Mouse (Mus musculus): ENCODE results near the gene Rhoh. TPM values are rescaled to one million over a fixed set of nuclear protein-coding genes. Genes with fewer than 3 reads are reported as not detected.

The Rhoh gene
- total RNA-seq, 1 experiment = 0.27 TPM

- no peak overlapping the region for H3K9ac ChIP-seq (ENCODE audit: insufficient read depth, low read depth, low read length, poor library complexity, severe bottlenecking)
- no peak for TF ChIP-seq ZNF384 (IDR thresholded peaks at IDR 0.05; ENCODE audit: low read depth, low read length)
- TF ChIP-seq CHD2 (IDR thresholded peaks at IDR 0.05; ENCODE audit: low read depth, low read length) = no peak
- TF ChIP-seq MAFK (IDR thresholded peaks at IDR 0.05; ENCODE audit: insufficient read depth, low read depth, low read length) = no peak
- no peak for TF ChIP-seq ZC3H11A (IDR thresholded peaks at IDR 0.05; ENCODE audit: borderline replicate concordance, low read depth, low read length)
- TF ChIP-seq HCFC1 (IDR thresholded peaks at IDR 0.05; ENCODE audit: borderline replicate concordance, insufficient read depth, low read length) = no peak
- H3K27ac ChIP-seq (ENCODE audit: insufficient read depth, low read depth, low read length, poor library complexity, severe bottlenecking) = no peak overlapping the region
- no peak for DNase-seq (ENCODE audit: low read depth, low spot score)
- in situ Hi-C loops (cut with MboI; ENCODE audit: low sequenced_read_pairs in 2 of 2, unreplicated experiment in 2 of 2) = loop anchor here in 1 of 2 experiments (25.0 kb wide), 1 partner anchor 109 kb away; the partner anchor contains the start of gene Chrna9
- no peaks in the 10 kb centered on the region for H3K4me1 ChIP-seq (ENCODE audit: control insufficient read depth in 2 of 2, insufficient read depth in 2 of 2, low read length in 2 of 2, poor library complexity in 1 of 2)
- H3K4me3 ChIP-seq (ENCODE audit: insufficient read depth in 1 of 2, low read depth in 1 of 2, low read length in 2 of 2, poor library complexity in 1 of 2, severe bottlenecking in 1 of 2) = no peak overlapping the region
- H3K9me3 ChIP-seq (ENCODE audit: control insufficient read depth, insufficient read depth, low read depth, low read length) = no peaks in the 10 kb centered on the region
- H3K36me3 ChIP-seq (ENCODE audit: control insufficient read depth, insufficient read depth, low read length, poor library complexity, severe bottlenecking) = peaks cover 2% of the 10 kb centered on the region; the same call in 1 of the 2 replicates
Measured at GRCm38 (mm10) chr5:65828261-65828660, 32.8 kb upstream of the Rhoh start.

- H3K36me3 ChIP-seq (ENCODE audit: control insufficient read depth, insufficient read depth, low read length, poor library complexity, severe bottlenecking) = peaks cover 2% of the 10 kb centered on the region; the same call in 1 of the 2 replicates
- TF ChIP-seq HCFC1 (IDR thresholded peaks at IDR 0.05; ENCODE audit: borderline replicate concordance, insufficient read depth, low read length) = no peak
- TF ChIP-seq ZC3H11A (IDR thresholded peaks at IDR 0.05; ENCODE audit: borderline replicate concordance, low read depth, low read length) = no peak
- TF ChIP-seq MAFK (IDR thresholded peaks at IDR 0.05; ENCODE audit: insufficient read depth, low read depth, low read length) = no peak
- no peak for TF ChIP-seq CHD2 (IDR thresholded peaks at IDR 0.05; ENCODE audit: low read depth, low read length)
- in situ Hi-C loops (cut with MboI; ENCODE audit: low sequenced_read_pairs in 2 of 2, unreplicated experiment in 2 of 2) = loop anchor here in 1 of 2 experiments (25.0 kb wide), 1 partner anchor 108 kb away; the partner anchor contains the start of gene Chrna9
- H3K4me1 ChIP-seq (ENCODE audit: control insufficient read depth in 2 of 2, insufficient read depth in 2 of 2, low read length in 2 of 2, poor library complexity in 1 of 2) = no peaks in the 10 kb centered on the region
- H3K9ac ChIP-seq (ENCODE audit: insufficient read depth, low read depth, low read length, poor library complexity, severe bottlenecking) = no peak overlapping the region
- H3K27ac ChIP-seq (ENCODE audit: insufficient read depth, low read depth, low read length, poor library complexity, severe bottlenecking) = no peak overlapping the region
- H3K9me3 ChIP-seq (ENCODE audit: control insufficient read depth, insufficient read depth, low read depth, low read length) = no peaks in the 10 kb centered on the region
- no peak for DNase-seq (ENCODE audit: low read depth, low spot score)
- H3K4me3 ChIP-seq (ENCODE audit: insufficient read depth in 1 of 2, low read depth in 1 of 2, low read length in 2 of 2, poor library complexity in 1 of 2, severe bottlenecking in 1 of 2) = no peak overlapping the region
Measured at GRCm38 (mm10) chr5:65829059-65829458, 32.0 kb upstream of the Rhoh start.

GRCm38 (mm10) chr5:65831917-65832618 is 28.9 kb upstream of the Rhoh start:
- Histone ChIP-seq H3K4me1 (ENCODE audit: control insufficient read depth in 2 of 2, insufficient read depth in 2 of 2, low read length in 2 of 2, poor library complexity in 1 of 2) (no peaks in the 10 kb centered on the region), H3K27ac (ENCODE audit: insufficient read depth, low read depth, low read length, poor library complexity, severe bottlenecking) (no peak overlapping the region), H3K4me3 (ENCODE audit: insufficient read depth in 1 of 2, low read depth in 1 of 2, low read length in 2 of 2, poor library complexity in 1 of 2, severe bottlenecking in 1 of 2) (no peak overlapping the region), H3K9ac (ENCODE audit: insufficient read depth, low read depth, low read length, poor library complexity, severe bottlenecking) (no peak overlapping the region), H3K36me3 (ENCODE audit: control insufficient read depth, insufficient read depth, low read length, poor library complexity, severe bottlenecking) (no peaks in the 10 kb centered on the region; the same call in 1 of the 2 replicates), H3K9me3 (ENCODE audit: control insufficient read depth, insufficient read depth, low read depth, low read length) (no peaks in the 10 kb centered on the region)
- in situ Hi-C loops (cut with MboI; ENCODE audit: low sequenced_read_pairs in 2 of 2, unreplicated experiment in 2 of 2) = loop anchor here in 1 of 2 experiments (25.0 kb wide), 1 partner anchor 105 kb away; the partner anchor contains the start of gene Chrna9
- DNase-seq (ENCODE audit: low read depth, low spot score) = no peak
- TF ChIP-seq ZNF384 (IDR thresholded peaks at IDR 0.05; ENCODE audit: low read depth, low read length) = no peak
- no peak for TF ChIP-seq HCFC1 (IDR thresholded peaks at IDR 0.05; ENCODE audit: borderline replicate concordance, insufficient read depth, low read length)
- TF ChIP-seq ZC3H11A (IDR thresholded peaks at IDR 0.05; ENCODE audit: borderline replicate concordance, low read depth, low read length) = no peak
- TF ChIP-seq CHD2 (IDR thresholded peaks at IDR 0.05; ENCODE audit: low read depth, low read length) = no peak
- no peak for TF ChIP-seq MAFK (IDR thresholded peaks at IDR 0.05; ENCODE audit: insufficient read depth, low read depth, low read length)

GRCm38 (mm10) chr5:65833092-65833491 is 27.9 kb upstream of the Rhoh start:
- TF ChIP-seq ZNF384 (IDR thresholded peaks at IDR 0.05; ENCODE audit: low read depth, low read length) (no peak), ZC3H11A (IDR thresholded peaks at IDR 0.05; ENCODE audit: borderline replicate concordance, low read depth, low read length) (no peak), MAFK (IDR thresholded peaks at IDR 0.05; ENCODE audit: insufficient read depth, low read depth, low read length) (no peak), CHD2 (IDR thresholded peaks at IDR 0.05; ENCODE audit: low read depth, low read length) (no peak), HCFC1 (IDR thresholded peaks at IDR 0.05; ENCODE audit: borderline replicate concordance, insufficient read depth, low read length) (no peak)
- in situ Hi-C loops (cut with MboI; ENCODE audit: low sequenced_read_pairs in 2 of 2, unreplicated experiment in 2 of 2) = loop anchor here in 1 of 2 experiments (25.0 kb wide), 1 partner anchor 104 kb away; the partner anchor contains the start of gene Chrna9

More at GRCm38 (mm10) chr5:65833092-65833491, 27.9 kb upstream of the Rhoh start:
- Histone ChIP-seq H3K27ac (ENCODE audit: insufficient read depth, low read depth, low read length, poor library complexity, severe bottlenecking) (no peak overlapping the region), H3K36me3 (ENCODE audit: control insufficient read depth, insufficient read depth, low read length, poor library complexity, severe bottlenecking) (no peaks in the 10 kb centered on the region), H3K4me1 (ENCODE audit: control insufficient read depth in 2 of 2, insufficient read depth in 2 of 2, low read length in 2 of 2, poor library complexity in 1 of 2) (no peaks in the 10 kb centered on the region), H3K9ac (ENCODE audit: insufficient read depth, low read depth, low read length, poor library complexity, severe bottlenecking) (no peak overlapping the region), H3K9me3 (ENCODE audit: control insufficient read depth, insufficient read depth, low read depth, low read length) (no peaks in the 10 kb centered on the region), H3K4me3 (ENCODE audit: insufficient read depth in 1 of 2, low read depth in 1 of 2, low read length in 2 of 2, poor library complexity in 1 of 2, severe bottlenecking in 1 of 2) (no peak overlapping the region)
- no peak for DNase-seq (ENCODE audit: low read depth, low spot score)
